Mouse (Mus musculus) liver, adult (tissue): ENCODE results near the gene Lhfpl3.

Experiments used
- GATA4 ChIP-seq: IDR thresholded peaks from 2 replicates; pipeline ENCODE4 v1.6.1; 2014; ENCODE audit warnings: mild to moderate bottlenecking, low read length; ENCODE audit not compliant: insufficient replicate concordance

Lhfpl3 gene

GRCm38 (mm10) chr5:23034944-23035726, 289.3 kb downstream of the Lhfpl3 start:
- TF ChIP-seq GATA4, result no peak

DNA sequence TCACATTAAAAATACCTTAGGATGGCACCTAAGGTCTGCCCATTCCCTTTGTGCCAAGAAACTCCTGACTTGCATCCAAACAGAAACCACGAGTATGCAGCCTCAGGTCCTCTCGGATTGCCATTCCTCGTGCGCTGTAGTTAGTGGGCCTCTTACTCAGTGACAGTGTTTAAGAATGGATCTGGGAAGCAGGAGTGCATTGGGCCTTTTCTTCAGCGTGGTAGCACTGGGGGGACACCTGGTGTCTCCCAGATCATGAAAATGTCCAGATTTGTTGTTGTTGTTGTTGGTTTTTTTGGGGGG, 289.8 kb downstream of the Lhfpl3 start:
- TF ChIP-seq GATA4, result no peak

DNA sequence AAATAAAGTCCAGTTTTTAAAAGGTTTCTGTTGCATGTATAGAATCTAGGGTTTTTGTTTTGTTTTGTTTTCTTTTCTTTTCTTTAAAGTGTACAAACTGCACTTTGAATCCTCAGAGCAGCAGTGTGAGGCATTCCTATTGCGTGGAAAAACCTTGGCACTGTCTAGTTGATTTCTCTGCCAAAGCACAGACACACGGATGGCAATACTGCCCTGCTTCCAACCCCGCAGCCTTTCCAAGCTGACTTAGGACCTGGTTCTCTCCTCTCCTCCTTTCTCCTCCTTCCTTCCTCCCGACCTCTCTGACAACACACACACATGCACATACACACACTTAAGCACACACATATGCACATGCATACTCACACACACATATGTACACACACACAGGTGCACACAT, 294.6 kb downstream of the Lhfpl3 start:
- TF ChIP-seq GATA4, result no peak

DNA sequence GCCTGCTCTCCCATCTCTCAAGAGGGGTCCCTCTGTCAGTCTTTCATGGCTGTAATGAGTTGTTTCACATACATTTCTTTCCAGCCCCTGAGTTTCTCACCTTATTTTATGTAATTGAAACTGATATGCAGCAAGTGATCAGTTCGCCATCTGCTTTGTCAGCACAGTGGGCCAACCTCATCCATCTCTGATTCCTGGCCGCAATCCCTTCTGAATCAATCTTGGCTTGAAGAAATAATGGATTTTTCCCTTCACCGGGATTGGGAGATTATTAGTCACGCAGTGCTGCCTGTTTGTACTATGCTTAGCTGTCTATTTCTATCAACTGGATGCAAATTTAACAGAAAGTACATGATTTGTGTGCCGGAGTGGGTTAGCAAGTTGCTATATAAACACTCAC, 297.0 kb downstream of the Lhfpl3 start:
- no peak for TF ChIP-seq GATA4

- no peak for TF ChIP-seq GATA4
Observed at GRCm38 (mm10) chr5:23049083-23049663, 303.3 kb downstream of the Lhfpl3 start.

DNA sequence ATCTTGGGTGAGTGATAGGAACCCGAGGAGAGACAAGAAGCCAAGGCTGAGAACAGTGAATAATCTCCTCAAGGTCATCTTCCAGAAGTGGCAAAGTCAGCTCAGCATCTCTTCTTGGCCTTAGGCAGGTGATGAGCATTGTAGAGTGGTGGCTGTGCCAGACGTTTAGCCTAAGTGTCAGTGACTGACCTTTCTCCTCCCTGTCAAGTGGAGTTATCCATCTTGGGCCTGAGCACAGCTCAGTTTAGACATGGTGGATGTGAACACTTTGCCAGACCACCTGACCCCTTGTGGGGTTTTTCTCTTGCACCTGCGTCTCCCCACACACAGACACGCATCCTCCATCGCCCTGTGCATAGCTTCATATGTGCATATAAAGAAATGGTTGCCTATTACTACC, 305.6 kb downstream of the Lhfpl3 start:
- TF ChIP-seq GATA4, result no peak

GRCm38 (mm10) chr5:23094894-23095293, 349.0 kb downstream of the Lhfpl3 start:
- TF ChIP-seq GATA4, result no peak

DNA sequence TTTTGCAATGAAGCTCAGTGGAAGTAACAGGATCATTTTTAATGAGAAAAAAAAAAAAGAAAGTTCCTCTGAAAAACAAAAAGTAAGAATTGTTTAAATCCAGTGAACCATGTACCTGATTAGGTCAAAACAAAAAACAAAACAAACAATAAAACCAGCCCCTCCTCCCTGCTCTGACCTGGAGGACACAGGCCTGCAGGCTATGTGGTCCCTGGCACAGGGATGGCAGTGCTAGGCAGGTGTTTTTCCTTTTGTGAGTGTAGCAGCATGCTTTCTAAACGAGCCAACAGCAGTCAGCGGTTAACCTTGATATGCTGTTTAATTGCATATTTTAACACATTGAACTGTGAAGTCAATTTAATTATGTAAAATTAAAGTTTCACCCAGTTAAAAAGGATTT, 360.7 kb downstream of the Lhfpl3 start:
- TF ChIP-seq GATA4, result no peak

DNA sequence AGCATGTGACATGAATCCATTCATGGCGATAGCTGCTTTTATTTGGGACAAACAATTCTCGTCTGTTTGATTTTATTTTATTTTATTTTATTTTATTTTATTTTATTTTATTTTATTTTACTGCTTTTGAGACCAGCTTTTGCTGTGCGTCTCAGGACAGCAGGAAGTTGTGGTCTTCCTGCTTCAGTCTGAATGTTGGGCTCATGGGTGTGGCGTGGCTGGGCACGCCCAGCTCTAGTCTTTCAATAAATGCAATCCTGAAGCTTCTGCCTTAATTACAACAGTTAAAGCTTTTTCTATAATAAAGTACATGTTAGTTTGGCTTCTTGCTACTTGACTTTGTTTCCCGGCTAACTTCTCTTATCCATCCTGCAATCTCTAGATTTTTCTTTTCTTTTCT, 365.4 kb downstream of the Lhfpl3 start:
- TF ChIP-seq GATA4, result no peak

- no peak for TF ChIP-seq GATA4
Observed at GRCm38 (mm10) chr5:23114249-23114648, 368.4 kb downstream of the Lhfpl3 start.

DNA sequence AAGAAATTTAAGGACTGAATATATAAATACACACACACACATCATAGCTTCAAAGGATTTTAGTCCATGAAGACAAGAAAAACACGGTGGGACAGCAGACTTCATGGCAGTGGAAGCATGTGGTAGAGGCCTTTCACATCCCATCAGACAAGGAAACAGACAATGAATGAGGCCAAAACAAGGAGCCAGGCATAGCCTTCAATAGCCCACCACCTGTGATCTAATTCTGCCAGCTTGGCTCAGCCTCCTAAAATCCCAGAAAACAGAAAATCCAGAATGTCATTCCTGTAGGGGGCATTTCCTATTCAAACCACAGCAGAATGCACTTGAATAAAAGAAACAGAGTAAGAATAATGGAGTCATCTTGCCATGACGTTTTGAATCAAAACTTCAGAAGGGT, 381.0 kb downstream of the Lhfpl3 start:
- no peak for TF ChIP-seq GATA4

- no peak for TF ChIP-seq GATA4
Observed at GRCm38 (mm10) chr5:23140183-23140921, 394.5 kb downstream of the Lhfpl3 start.

- TF ChIP-seq GATA4, result no peak
Observed at GRCm38 (mm10) chr5:23153210-23153609, 407.4 kb downstream of the Lhfpl3 start.

- no peak for TF ChIP-seq GATA4
Observed at GRCm38 (mm10) chr5:23154439-23154838, 408.6 kb downstream of the Lhfpl3 start.

DNA sequence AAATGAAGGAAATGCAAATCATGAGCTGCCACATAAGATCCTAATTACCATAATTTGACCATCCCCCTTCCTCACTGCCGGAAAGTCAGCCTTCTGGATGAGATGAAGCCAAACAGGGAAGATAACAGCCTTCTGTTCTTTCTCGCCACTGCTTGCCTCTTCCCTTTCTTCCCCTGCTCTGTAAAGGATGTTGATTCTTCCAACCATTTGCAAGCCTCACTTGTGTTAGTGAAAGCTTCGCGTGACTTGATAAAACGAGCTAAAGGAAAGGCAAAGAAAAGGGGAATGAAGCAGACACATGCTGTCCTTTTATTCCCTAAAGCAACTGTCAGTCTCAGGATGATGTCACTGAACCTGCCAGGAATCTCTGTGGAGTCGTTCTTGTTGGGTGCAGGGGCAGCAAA, 420.1 kb downstream of the Lhfpl3 start:
- no peak for TF ChIP-seq GATA4

- no peak for TF ChIP-seq GATA4
Observed at GRCm38 (mm10) chr5:23166658-23167057, 420.8 kb downstream of the Lhfpl3 start.
